Mouse (Mus musculus) hematopoietic stem cell, adult 5-6 weeks (primary cell): ENCODE results near the gene Taf6. TPM values are rescaled to one million over a fixed set of nuclear protein-coding genes. Genes with fewer than 3 reads are reported as not detected.

Source experiments
- ATAC-seq, 2 experiments: fragments of 125-278 bp in 1 of 2; replicated peaks in 1 of 2; 2 replicates each; pipeline ENCODE4 v1.8.0; 2016 to 2017; ENCODE audit warnings: inconsistent platforms in 2 of 2, mild to moderate bottlenecking in 2 of 2, moderate number of reproducible peaks in 2 of 2, low read depth in 1 of 2, moderate TSS enrichment in 1 of 2; ENCODE audit not compliant: low FRiP score in 2 of 2, poor library complexity in 2 of 2, severe bottlenecking in 2 of 2, insufficient read depth in 1 of 2, low TSS enrichment in 1 of 2
- total RNA-seq: library from RNA; stranded (forward); fragments of 172-1452, 232-1000 nt; gene quantifications from 2 replicates; pipeline ENCODE4 v1.2.3, GENCODE M21; 2017

The Taf6 gene
- total RNA-seq, 1 experiment from 2014 or later, result 40.9 TPM

DNA sequence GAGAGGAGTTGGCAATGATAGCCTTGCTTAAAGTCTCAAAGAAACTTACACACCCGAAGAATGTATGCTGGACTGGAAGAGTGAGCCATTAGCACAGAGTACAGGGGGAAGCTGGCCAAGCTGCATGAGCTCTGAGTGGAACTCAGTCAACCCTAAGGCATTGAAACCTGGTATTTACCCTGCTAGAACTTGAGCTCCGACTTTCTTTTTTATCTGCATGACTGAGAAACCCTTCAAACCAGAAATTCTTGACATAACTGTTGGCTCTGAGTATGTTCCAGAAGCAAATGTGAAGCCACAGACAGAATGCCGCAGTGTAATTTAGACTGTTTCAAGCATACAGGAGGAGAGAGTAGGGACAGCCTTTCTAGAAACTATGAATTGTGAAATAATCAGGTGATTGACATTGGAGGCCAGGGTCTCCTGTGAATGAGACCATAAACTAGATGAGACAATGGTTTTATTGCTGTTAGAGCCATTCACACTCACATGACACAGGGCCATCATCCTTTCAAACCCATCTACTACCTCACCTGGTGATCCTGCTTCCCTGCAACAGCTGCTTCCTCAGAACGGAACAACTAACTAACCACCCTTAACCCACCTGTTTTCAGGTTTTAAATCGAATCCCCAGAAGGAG lies 54.7 kb downstream of the Taf6 start:
- ATAC-seq, result no peak

Other genes starting within 250 kb of the Taf6 start
- not detected in 2 replicates for gene Gjc3, start 224.4 kb downstream of the Taf6 start, total RNA-seq
- not detected in 2 replicates for gene Azgp1, start 205.9 kb downstream of the Taf6 start, total RNA-seq
- gene Smok3a, start 166.2 kb downstream of the Taf6 start, total RNA-seq, result not detected in 2 replicates
- not detected in 2 replicates for gene Smok3b, start 166.0 kb downstream of the Taf6 start, total RNA-seq
- not detected in 2 replicates for gene Smok3c, start 134.3 kb downstream of the Taf6 start, total RNA-seq
- gene Zkscan1, start 102.4 kb downstream of the Taf6 start, total RNA-seq, result 45.8 and 48.2 TPM in 2 replicates
- 17.3 and 18.4 TPM in 2 replicates for gene Zscan21, start 70.5 kb downstream of the Taf6 start, total RNA-seq
- gene Zfp113, start 31.7 kb downstream of the Taf6 start, total RNA-seq, result 14.4 and 16.0 TPM in 2 replicates
- gene Cops6, start 26.4 kb downstream of the Taf6 start, total RNA-seq, result 32.6 and 52.6 TPM in 2 replicates
- gene Ap4m1, start 15.4 kb downstream of the Taf6 start, total RNA-seq, result 34.8 and 50.0 TPM in 2 replicates
- gene Mcm7, start 15.0 kb downstream of the Taf6 start, total RNA-seq, result 449 and 495 TPM in 2 replicates
- gene Cnpy4, start within 50 bp of the Taf6 start, total RNA-seq, result 46.3 and 53.8 TPM in 2 replicates
- gene Mblac1, start 6.9 kb upstream of the Taf6 start, total RNA-seq, result 2.8 and 3.5 TPM in 2 replicates
- 6.4 and 8.7 TPM in 2 replicates for gene Nxpe5, start 38.4 kb upstream of the Taf6 start, total RNA-seq
- gene Lamtor4, start 68.0 kb upstream of the Taf6 start, total RNA-seq, result 31.2 and 41.6 TPM in 2 replicates
- gene BC037034, start 76.6 kb upstream of the Taf6 start, total RNA-seq, result 34.1 and 38.8 TPM in 2 replicates
- 0.44 TPM in 1 of 2 replicates, not detected in the other for gene Gal3st4, start 85.4 kb upstream of the Taf6 start, total RNA-seq
- not detected in 2 replicates for gene Gm43720, start 92.5 kb upstream of the Taf6 start, total RNA-seq
- gene Gpc2, start 92.6 kb upstream of the Taf6 start, total RNA-seq, result 5.8 and 7.1 TPM in 2 replicates
- gene Stag3, start 92.8 kb upstream of the Taf6 start, total RNA-seq, result 8.7 and 25.5 TPM in 2 replicates
- gene Pvrig, start 154.5 kb upstream of the Taf6 start, total RNA-seq, result 1.8 TPM in 1 of 2 replicates, not detected in the other